Mouse (Mus musculus) large intestine, adult 2 months (tissue): ENCODE results near the gene Aldh3a2. TPM values are rescaled to one million over a fixed set of nuclear protein-coding genes. Genes with fewer than 3 reads are reported as not detected.
"Not testable (repeated sequence)": the region's sequence is repeated elsewhere in the genome, so short reads cannot be mapped to it uniquely, and the experiment has no call there.

ENCODE experiments used
- DNase-seq: peaks from one replicate; pipeline ENCODE4 v3.0.0-alpha.2; 2012; ENCODE audit warnings: low read depth, low spot score
- WGBS: fragments of 180-500 bp; shearing (Covaris S2); methylation state at CpG from one replicate; pipeline ENCODE4 v1.1.7; 2018; 5-methylcytosine and 5-hydroxymethylcytosine counted together
- polyA plus RNA-seq: library from polyadenylated mRNA; depleted of rRNA; stranded (reverse); fragments of >200 nt; gene quantifications from 2 replicates; pipeline ENCODE4 v1.2.3, GENCODE M21; 2012; rRNA removed

The Aldh3a2 gene
- 65.4 and 133 TPM in 2 replicates for polyA plus RNA-seq

DNA sequence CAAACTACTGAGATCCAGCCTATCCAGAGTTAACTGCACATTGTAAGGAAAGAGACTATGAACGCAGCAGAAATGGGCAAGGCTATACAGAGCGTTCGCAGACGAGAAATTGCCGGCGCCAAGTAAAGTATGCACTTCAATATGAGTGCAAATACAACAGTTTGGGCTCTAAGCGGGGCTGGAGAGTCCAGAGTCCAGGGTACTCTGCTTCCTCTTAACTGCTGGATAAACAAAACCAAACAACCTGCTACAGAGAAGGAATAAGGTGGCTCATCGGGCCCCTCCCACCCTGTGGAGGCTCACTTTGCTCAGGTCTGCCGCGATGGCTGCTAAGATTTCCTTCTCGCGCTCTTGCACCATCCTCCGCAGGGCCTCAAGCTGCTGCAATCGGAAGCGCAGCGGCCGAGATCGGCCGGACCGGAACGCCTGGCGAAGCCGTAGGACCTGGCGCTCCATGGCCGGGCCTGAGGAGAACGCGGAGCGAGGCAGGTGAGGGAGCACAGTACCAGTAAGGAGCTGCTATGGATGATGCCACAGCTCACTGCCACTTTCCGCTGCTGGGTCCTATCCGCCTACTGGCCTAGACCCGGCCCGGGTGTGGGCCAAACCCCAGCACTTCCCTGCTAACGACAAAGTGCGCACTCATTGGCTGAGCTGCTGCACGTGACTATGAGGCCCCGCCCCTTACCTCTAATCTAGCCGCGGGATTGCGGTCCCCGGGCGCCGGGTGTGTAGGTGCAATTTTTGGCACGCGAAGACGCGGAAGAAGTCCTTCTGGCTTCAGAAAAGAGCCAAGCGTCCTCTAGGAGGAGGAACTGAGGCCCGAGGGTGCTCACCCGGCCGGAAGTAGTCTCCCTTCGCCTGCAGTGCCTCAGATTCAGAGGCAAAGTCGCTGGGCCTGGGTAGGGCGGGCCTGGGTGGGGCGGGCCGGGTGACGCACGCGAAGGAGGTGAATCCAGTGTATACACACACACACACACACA is at the start of gene Aldh3a2:
Gene Aldh3a2 (minus strand): TSS at position 914 of the 983 bp plus-strand sequence.
- peak; percentile 79 for DNase-seq

DNA sequence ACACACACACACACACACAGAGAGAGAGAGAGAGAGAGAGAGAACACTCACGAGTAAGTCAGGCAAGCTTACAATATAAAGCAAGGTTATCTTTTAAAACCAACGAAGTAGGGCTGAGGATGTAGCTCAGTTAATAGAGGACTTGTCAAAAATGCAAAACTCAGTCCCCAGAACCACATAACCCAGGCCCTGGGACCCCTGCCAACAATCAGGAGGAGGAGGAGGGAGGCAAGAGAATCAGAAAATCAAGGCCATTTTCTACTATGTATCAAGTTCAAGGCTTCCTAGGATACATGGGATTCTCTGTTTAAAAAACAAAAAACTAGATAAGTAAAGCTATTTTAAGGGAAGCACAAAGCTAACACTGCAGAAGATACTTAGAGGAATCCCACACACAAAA is 49.6 kb upstream of the Aldh3a2 start:
- 31% methylated on average over 2 of the region's 2 CpGs for whole genome bisulfite sequencing
- no peak for DNase-seq

More for the DNA sequence above, at the start of gene Aldh3a2:
- under 1% methylated on average over 58 of the region's 58 CpGs for WGBS

DNA sequence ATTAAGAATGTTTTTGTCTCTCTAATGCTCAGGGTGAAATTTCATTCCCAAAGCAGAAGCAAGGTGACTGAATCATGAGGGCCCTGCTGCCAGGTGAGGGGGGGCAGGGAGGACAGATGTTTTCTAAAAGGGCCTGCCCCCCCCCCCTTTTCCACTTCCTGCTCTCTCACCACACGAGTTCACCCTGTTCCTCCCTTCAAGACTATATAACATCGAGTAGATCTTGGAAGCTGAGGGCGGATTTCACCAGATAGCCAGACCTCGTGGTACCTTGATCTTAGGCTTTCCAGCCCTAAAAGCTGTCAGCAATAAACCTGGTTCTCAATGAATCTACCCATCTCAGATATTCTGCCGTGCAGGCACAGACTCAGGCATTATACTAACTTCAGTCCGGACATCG is 43.1 kb upstream of the Aldh3a2 start:
- no peak for DNase-seq
- WGBS = 47% methylated on average over 7 of the region's 7 CpGs

DNA sequence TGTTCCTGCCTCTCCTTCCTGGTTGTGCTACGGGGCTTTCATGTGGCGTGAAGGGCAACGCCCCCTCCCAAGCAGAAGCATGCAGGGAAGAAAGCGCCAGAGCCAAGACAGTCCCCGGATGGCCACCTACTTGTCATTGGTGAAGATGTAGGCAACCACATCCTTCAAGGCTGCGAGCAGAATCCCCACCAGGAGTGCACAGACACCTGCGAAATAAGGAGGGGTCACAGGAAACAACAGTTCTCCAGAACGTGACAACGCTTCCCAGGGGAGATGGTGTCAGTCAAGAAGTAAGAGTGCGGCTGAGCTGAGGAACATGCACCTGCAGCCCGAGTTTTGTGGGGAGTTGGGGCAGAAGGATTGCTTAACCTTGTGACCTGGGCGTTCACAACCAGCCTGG is 42.6 kb upstream of the Aldh3a2 start:
- 68% methylated on average over 12 of the region's 12 CpGs for WGBS
- no peak for DNase-seq

DNA sequence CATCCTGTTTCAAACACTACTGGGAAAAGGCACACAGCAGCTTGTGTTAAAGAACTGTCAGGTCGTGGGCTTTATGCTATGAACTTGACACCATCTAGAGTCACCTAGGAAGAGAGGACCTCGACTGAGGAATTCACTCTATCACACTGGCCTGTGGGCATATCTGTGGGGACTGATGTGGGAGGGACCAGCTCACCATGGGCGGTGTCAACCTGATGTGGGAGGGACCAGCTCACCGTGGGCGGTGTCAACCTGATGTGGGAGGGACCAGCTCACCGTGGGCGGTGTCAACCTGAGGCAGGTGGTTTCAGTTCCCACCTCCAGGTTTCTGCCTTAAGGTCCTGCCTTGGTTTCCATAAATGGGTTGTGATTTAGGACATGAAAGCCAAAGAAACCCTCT is 40.5 kb upstream of the Aldh3a2 start:
- no peak for DNase-seq
- 52% methylated on average over 7 of the region's 7 CpGs for WGBS

DNA sequence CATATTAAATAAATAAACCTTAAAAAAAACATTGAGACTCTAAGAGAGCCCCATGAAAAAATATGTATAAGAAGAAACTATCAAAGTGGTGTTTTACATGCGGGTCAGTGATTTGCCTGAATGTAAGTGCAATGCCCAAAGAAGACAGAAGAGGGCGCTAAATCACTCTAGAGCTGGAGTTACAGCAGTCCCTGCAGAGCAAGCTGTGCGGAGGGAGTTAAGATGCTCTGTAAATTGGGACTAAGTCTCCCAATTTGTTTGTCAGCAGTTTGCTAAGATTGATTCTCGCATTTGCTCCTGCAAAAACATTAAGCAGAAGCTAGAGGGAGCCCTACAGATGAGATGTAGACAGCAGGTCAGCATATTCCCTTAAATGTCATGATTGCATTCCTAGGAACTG is 38.1 kb upstream of the Aldh3a2 start:
- no peak for DNase-seq
- 84% methylated on average over 4 of the region's 4 CpGs for WGBS

DNA sequence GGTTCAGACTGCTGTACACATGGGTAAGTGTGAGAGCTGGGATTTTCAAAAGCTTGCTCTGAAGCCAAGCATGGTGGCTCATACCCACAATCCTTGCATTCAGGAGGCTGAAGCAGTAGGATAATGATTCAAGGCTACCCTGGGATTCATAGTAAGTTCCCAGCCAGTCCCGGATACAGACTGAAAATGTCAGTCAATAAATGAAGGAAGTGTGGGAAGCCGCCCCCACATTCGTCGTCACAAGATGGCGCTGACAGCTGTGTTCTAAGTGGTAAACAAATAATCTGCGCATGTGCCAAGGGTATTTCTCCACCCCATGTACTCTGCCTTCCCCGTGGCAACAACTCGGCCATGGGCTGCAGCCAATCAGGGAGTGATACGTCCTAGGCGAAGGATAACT is 37.3 kb upstream of the Aldh3a2 start:
- not testable (repeated sequence) for DNase-seq
- 96% methylated on average over 6 of the region's 10 CpGs for WGBS

DNA sequence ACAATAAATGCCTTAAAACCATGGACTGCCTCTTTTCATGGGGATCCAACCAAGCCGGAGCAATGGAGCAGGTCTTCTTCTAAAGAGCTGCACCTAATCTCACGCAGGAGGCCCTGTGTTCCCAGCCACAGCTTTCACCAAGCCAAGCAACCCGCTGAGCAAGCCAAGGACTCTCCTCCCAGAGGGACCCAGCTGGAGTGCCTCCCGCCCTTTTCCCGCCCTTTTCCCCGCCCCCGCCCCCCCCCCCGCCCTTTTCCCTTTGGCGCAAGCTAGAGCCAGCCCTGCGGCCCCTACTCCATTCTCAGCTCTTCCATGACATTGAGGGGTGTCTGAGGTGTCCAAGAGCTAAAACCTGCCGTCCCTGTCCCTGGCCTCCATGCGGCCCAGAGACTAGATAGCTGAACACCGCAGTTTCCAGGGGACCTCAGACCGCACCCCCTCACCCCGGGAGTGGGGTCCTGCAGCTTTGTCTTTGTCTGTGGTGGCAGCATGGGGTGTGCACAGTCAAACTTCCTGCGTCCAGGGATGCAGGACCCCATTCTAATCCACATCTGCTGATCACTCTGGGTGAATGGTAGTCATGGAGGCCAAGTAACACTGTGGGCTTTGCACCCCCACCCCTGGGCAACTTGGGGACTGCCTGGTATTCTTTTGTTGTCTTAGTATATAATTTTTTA is 33.6 kb upstream of the Aldh3a2 start:
- WGBS = 35% methylated on average over 14 of the region's 16 CpGs
- DNase-seq = no peak

DNA sequence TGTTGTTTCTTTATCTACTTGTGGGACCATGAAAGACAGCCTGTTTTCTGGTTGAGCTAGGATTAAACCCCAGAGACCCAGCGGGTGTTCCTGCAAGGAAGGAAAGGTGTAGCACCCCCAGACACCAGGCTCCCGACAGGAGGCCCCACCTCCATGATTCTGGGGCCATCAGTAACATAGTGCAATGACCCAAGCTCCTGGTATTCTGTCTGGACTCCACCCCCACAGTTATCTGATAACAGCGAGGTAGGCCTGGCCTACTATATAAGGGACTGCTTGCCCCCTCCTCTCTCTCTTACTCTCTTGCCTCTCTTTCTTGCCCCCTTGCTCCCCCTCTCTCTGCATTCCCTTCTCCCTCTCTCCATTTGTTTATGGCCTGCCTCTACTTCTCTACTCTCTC is 32.9 kb upstream of the Aldh3a2 start:
- no peak for DNase-seq
- 66% methylated on average over 3 of the region's 3 CpGs for WGBS

DNA sequence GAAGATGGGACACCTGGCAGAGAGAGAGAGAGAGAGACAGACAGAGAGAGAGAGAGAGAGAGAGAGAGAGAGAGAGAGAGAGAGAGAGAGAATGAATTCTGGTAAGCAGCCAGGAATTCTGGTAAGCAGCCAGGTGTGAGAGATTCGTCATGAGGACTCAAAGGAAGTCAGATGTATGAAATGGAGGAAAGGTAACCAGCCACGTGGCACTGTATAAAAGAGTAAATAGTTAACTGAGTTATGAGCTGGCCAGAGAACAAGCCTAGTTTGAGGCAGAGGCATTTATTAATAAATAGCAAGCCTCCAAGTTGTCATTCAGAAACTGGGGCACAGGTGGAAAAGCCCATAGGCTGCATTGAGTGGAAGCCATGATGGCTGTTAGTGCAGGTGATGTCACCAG is 30.6 kb upstream of the Aldh3a2 start:
- DNase-seq = peak; percentile 18
- WGBS = 16% methylated on average over 2 of the region's 2 CpGs

DNA sequence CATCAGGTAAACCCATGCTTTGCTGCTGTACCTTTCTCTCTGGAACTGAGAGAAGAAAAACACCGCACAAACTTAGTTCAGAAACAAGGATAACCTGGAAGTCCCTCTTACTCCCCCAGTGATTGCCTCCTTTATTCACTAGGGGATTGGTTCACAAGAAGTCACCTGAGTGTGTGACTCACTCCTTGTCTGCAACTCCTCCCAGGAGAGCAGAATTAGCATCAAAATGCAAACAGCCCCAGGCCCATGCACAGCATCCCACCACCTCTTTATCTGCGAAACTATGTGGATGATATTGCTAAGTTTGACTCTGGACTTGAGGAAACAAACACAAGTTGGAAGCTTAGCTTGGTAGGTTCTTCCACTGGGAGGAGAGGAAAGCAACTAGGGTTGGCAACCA is 30.1 kb upstream of the Aldh3a2 start:
- no peak for DNase-seq
- 94% methylated on average over 2 of the region's 2 CpGs for WGBS

DNA sequence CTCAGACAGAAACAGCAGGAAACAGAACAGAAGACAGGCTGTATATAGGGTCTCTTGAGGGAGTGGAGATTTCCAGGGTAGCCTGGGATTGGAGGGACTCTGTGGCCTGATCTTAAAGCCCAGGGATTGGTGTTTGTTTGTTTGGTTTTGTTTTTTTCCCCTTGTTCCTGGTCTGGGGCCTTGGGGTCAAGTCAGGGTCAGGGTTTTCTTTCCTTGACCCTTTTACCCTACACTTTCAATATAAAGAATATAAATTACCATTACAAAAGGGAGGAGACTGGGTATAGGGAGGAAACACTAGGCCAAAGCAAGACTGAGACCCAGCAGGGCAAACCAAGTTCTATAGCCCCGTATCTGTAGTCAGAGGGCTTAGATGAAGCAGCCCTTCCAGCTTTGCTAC is 29.3 kb upstream of the Aldh3a2 start:
- no peak for DNase-seq
- WGBS = 92% methylated on average over 1 of the region's 1 CpGs

DNA sequence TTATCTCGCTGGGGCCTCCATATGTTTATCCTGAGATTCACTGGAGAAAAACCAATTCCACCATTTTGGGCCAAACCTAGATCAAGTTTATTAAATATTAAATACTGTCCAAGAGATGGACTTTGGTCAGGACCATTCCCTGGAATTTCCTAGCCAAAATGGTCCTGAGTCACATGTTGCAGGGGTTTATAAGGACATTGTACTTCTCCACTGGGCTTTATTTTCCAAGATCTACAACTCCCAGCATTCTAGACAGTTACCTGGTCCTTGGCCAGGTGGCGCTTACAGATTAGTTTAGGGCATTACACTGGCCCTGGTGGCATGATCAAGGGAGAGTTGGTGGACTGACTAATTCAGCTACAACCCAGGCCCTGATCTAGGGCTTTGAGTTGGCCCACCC is 28.3 kb upstream of the Aldh3a2 start:
- WGBS = 97% methylated on average over 2 of the region's 2 CpGs

DNA sequence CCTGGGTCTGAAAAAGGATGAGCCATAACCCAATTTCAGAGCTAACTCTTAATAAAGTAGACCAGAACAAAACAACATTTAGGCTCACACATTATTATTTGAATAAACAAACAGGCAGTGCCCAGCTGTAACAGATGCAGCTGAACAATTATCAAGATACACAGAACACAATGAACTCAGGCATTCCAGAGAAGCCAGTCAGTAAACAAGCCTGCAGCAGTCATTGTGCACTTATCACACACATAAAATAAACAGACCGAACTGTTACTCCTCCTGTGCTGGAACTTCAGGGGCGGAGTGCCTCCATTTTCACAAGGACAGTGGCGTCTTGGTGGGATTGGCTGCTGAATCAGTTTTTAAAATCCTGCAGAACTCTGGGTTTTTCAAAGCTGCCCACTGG is 27.2 kb upstream of the Aldh3a2 start:
- 45% methylated on average over 3 of the region's 3 CpGs for WGBS
- DNase-seq = no peak

More for the DNA sequence above, 28.3 kb upstream of the Aldh3a2 start:
- DNase-seq = no peak

DNA sequence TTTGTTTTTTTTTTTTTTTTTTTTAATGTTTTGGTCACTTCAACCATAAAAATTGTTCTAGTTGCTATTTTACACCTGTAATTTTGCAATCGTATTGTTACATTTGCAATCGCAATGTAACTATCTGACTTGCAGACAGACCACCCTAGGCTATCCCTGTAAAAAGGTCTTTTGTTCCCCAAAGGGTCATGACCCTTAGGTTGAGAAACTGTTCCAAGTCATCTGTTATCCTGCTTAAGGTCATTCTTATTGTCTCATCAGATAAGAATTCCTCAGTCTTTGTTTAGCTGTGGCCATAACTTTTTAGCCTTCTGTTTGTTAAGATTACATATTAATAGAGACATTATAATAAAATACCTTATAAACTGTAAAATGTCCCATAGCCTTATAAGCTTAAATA is 26.0 kb upstream of the Aldh3a2 start:
- WGBS = 84% methylated on average over 2 of the region's 2 CpGs
- DNase-seq = no peak

DNA sequence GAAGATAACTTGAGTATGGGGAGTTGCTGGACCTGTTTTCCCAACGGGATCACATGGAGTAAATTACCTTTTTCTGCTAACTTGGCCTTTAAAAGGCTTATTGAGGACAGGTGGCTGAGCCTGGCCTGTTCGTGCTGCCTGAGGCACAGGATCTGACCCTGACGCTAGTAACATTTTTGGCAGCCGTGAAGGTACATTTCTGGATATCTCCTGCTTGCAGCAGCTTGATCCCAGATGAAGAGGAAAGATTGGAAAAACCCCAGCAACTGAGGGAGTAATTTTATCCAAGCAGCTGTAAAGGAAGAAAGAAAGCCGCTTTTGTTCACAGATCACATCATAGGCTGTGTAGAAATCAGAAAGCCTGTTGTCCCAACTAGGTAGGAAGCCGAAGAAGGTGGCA is 17.1 kb upstream of the Aldh3a2 start:
- DNase-seq = no peak
- 59% methylated on average over 6 of the region's 6 CpGs for WGBS

DNA sequence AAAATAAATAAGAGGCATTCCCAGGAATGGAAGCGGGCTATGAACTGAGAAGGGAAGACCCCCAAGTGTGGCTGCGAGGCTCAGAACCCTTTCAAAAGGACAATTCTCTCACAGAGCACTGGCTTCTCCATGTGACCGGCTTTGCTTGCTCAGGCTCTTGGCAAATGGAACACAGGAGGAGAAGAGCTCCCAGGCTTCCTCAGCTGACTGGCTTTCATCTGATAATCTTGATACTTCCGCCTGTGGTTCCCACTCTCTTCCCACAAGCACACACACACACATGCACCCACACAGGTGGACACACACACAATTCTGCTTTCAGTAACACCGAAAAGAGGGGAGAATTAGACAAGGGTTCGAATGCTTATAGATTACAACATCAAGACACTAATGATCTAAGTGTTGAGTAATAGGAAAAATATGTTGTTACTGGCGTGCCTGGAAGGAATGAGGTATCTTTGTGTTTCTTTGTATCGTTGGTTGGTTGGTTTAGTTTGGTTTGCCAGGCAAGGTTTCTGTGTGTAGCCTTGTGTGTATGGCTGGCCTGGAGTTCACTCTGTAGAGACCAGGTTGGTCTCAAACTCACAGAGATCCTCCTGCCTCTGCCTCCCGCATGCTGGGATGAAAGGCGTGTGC is 16.3 kb upstream of the Aldh3a2 start:
- WGBS = 85% methylated on average over 10 of the region's 10 CpGs

DNA sequence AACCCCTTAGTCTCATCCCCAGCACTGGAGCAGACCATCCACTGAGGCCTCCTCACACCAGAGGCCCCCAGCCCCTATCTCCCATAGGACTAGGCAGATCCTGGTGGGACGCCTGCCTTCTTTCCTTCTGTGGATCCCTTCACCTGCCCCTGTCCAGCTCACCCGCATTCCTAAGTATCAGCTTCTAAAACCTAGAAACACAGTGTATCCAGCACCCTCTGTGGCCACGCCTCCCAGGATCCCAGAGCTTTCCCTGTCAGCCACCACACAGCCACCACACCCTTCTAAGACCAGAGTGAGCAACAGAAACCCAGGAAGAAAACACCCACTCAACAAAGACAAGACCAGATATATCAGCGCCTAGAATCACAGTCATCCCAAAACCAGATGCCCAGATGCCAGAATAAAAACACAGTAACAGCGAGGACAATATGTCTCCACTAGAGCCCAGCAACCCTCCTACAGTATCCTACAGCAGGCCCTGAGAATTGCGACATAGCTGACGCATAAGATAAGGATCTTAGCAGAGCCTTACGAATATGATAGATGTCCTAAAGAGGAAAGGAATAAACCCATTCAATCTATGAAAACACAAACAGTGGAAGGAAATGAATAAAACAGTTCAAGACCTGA is 11.3 kb upstream of the Aldh3a2 start:
- DNase-seq = no peak
- 56% methylated on average over 8 of the region's 8 CpGs for WGBS

More for the DNA sequence above, 16.3 kb upstream of the Aldh3a2 start:
- no peak for DNase-seq

DNA sequence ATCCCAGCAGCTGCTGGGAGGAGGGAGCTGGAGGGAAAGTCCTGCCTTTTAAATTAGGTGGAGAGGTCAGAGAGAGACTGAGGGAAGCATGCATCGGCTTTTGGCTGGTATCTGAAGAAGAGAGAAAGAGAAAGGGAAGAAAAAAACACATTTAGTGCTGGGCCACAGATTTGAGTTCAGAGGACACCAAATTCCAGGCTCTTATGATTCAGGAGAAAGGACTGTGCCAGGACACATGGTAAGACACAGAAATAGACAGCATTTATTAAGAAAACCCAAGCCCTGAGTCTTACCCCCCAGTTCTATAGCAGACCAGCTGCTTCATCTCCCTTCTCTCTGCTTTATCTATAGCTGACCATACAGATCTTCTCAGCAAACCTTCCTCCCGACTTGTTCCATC is 10.7 kb upstream of the Aldh3a2 start:
- 47% methylated on average over 2 of the region's 2 CpGs for WGBS
- no peak for DNase-seq

DNA sequence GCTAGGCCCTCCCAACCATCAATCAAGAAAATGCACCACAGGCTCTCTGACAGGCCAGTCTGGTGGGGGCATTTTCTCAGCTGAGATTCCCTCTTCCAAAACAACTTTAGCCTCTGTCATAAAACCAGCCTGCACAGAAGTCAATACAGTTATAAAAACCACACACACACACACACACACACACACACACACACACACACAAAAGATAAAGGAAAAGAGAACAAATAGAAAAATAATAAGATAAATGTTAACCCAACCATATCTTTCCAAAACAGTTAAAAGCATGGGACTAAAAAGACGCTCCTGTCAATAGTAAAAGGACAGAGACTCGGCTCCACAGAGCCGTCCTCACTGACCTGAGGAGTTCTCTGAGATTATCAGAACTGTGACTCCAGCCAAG is 9.2 kb upstream of the Aldh3a2 start:
- WGBS = 62% methylated on average over 3 of the region's 3 CpGs
- DNase-seq = no peak
